Mouse (Mus musculus) limb, embryonic 14.5 days (tissue): ENCODE data around the gene Gsdma2. TPM values are rescaled to one million over a fixed set of nuclear protein-coding genes. Genes with fewer than 3 reads are reported as not detected.
A peak's percentile ranks its signal among the peaks of the same experiment; 100 is the strongest.
"Not testable (repeated sequence)": the region's sequence is repeated elsewhere in the genome, so short reads cannot be mapped to it uniquely, and the experiment has no call there.

Experiments used
- ATAC-seq: fragments of 200-750 bp; cut with Nextera tagmentation; 2 replicates; pipeline ENCODE4 v1.8.0; 2017; ENCODE audit warnings: low read depth, moderate number of reproducible peaks, moderate TSS enrichment; ENCODE audit not compliant: low FRiP score
- DNase-seq: peaks from one replicate; pipeline ENCODE4 v3.0.0-alpha.2; 2015; ENCODE audit warnings: low spot score
- H3K27ac ChIP-seq: fragments of 300-500 bp; sonication (generic); replicated peaks from 2 replicates; pipeline ENCODE4 v1.5.1; 2014; ENCODE audit warnings: low read depth, mild to moderate bottlenecking, low read length, moderate library complexity, mixed read lengths
- H3K27me3 ChIP-seq: fragments of 300-500 bp; sonication (generic); 2 replicates; pipeline ENCODE4 v1.6.1; 2014; ENCODE audit warnings: low read length, mixed read lengths; ENCODE audit not compliant: control insufficient read depth, insufficient read depth
- H3K36me3 ChIP-seq: fragments of 300-500 bp; sonication (generic); 2 replicates; pipeline ENCODE4 v1.6.1; 2014; ENCODE audit warnings: mild to moderate bottlenecking, low read length, moderate library complexity, mixed read lengths; ENCODE audit not compliant: control insufficient read depth, insufficient read depth
- H3K4me1 ChIP-seq: fragments of 300-500 bp; sonication (generic); 2 replicates; pipeline ENCODE4 v1.6.1; 2014; ENCODE audit warnings: antibody characterized with exemption, low read length, mixed read lengths; ENCODE audit not compliant: control insufficient read depth, insufficient read depth
- H3K4me2 ChIP-seq: fragments of 300-500 bp; sonication (generic); replicated peaks from 2 replicates; pipeline ENCODE4 v1.6.1; 2014; ENCODE audit warnings: low read depth, mild to moderate bottlenecking, low read length, moderate library complexity; ENCODE audit not compliant: severe bottlenecking
- H3K4me3 ChIP-seq: fragments of 300-500 bp; sonication (generic); replicated peaks from 2 replicates; pipeline ENCODE4 v1.5.1; 2014; ENCODE audit warnings: low read length
- H3K9ac ChIP-seq: fragments of 300-500 bp; sonication (generic); 2 replicates; pipeline ENCODE4 v1.6.1; 2014; ENCODE audit warnings: mild to moderate bottlenecking, low read depth, low read length, moderate library complexity; ENCODE audit not compliant: severe bottlenecking
- H3K9me3 ChIP-seq: fragments of 300-500 bp; sonication (generic); 2 replicates; pipeline ENCODE4 v1.6.1; 2016; ENCODE audit warnings: low read length; ENCODE audit not compliant: control insufficient read depth
- POLR2A ChIP-seq: fragments of 200-500 bp; IDR thresholded peaks from 2 replicates; pipeline ENCODE4 v1.8.0; 2012; ENCODE audit warnings: inconsistent platforms, mild to moderate bottlenecking, moderate library complexity, borderline replicate concordance; ENCODE audit not compliant: insufficient read depth, insufficient read length; ENCODE audit errors: extremely low read depth
- WGBS: fragments of 180-500 bp; shearing (Covaris S2); extraction: QIAGEN DNeasy Blood & Tissue Kit; methylation state at CpG from one replicate; pipeline ENCODE4 v1.1.7; 2014; 5-methylcytosine and 5-hydroxymethylcytosine counted together
- polyA plus RNA-seq, 2 experiments: library from polyadenylated mRNA; depleted of rRNA in 1 of 2; stranded (reverse) in 1 of 2; unstranded in 1 of 2; fragments of >200 nt; fragmentation: Nextera tagmentation in 1 of 2; extraction: Ambion mirVana in 1 of 2; gene quantifications; 2 replicates each; pipeline versions ENCODE4 v1.2.1 to v1.2.3; 2012 to 2014

Gene Gsdma2
- polyA plus RNA-seq, 2 experiments = not detected

DNA sequence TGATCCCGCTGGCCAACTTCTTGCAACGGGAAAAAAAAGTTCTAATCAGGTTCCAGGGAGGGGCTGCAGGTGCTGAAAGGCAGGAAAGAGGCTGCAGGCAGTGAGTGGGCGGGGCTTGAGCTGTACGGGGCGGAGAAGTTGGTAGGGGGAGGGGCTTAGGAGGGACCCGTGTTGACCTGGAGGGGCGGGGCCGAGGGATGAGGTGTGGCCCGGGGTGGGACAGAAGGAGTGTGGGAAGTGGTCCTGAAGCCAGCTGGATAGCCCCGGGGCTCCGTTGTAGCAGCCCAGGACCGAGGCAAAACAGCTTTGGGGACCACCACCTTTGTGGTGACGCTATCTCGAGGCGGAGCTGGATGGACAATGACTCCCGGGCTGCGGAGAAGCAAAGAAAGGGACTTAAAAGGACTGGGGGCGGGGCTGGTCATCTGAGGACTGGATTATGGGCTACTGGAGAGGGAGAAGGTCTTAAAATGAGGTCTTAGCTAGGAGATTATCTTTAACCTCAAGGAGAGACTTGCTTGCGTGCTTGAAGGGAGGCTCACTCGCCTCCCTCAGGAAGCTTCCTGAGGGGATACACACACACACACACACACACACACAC, 44.4 kb upstream of the Gsdma2 start:
- H3K9me3 ChIP-seq = no peaks in the 10 kb centered on the region
- under 1% methylated on average over 20 of the region's 20 CpGs for WGBS
- peak overlapping the region; percentile 44 for H3K4me2 ChIP-seq
- peak overlapping the region; percentile 24 for H3K4me3 ChIP-seq
- H3K27me3 ChIP-seq = peaks cover 8% of the 10 kb centered on the region; the same call in 1 of the 2 replicates
- TF ChIP-seq POLR2A = no peak
- DNase-seq = no peak
- H3K9ac ChIP-seq = no peak overlapping the region
- peaks cover 9% of the 10 kb centered on the region for H3K4me1 ChIP-seq
- no peaks in the 10 kb centered on the region for H3K36me3 ChIP-seq
- ATAC-seq = 0 out of 2 replicates have a peak, but pooled peaks have one; percentile 37
- no peak overlapping the region for H3K27ac ChIP-seq

DNA sequence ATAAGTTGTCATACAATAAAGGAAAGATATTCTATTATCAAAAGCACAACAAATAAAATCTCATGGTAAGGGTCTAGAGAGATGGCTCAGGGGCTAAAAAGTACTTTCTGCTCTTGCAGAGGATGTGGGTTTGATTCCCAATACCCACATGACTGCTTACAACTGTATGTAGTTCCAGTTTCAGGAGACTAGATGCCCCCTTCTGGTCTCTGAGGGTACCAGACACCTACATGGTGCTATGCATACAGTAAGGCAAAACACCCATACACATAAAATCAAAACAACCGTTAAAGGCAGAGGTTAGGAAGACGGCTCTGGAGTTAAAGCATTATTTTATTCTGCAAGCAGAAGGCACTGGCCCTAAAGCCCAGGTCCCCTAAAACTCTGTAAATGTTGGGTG, 42.6 kb upstream of the Gsdma2 start:
- Histone ChIP-seq H3K4me3 (no peak overlapping the region), H3K27ac (no peak overlapping the region), H3K9me3 (no peaks in the 10 kb centered on the region), H3K4me2 (no peak overlapping the region), H3K27me3 (peaks cover 2% of the 10 kb centered on the region; the same call in 1 of the 2 replicates), H3K4me1 (peaks cover 5% of the 10 kb centered on the region; the same call in 1 of the 2 replicates), H3K9ac (no peak overlapping the region), H3K36me3 (no peaks in the 10 kb centered on the region)
- ATAC-seq (no peak), DNase-seq (no peak)
- WGBS = 84% methylated on average over 2 of the region's 2 CpGs
- no peak for TF ChIP-seq POLR2A

DNA sequence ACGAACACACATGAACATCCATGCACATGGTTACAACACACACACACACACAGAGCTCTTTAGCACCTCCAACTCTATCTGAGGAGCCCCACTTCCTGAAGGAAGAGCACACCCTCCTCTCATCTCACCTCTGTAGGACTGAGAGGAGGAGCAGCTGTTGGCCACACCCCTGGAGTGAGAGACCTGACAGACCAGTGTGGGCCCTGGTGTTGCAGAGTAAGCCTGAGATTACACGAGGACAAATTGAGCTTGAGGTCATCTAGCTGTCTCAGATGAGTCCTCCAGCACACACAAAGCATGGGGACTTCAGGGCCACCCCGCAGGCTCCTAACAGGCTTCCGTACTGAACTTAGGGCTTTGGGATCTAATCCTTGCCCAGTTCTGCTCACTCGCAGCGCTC, 41.6 kb upstream of the Gsdma2 start:
- not testable (repeated sequence) for DNase-seq, H3K4me1 ChIP-seq, H3K9me3 ChIP-seq, H3K27ac ChIP-seq, ATAC-seq, H3K4me2 ChIP-seq, H3K27me3 ChIP-seq, H3K36me3 ChIP-seq, H3K9ac ChIP-seq, H3K4me3 ChIP-seq
- WGBS = 62% methylated on average over 6 of the region's 6 CpGs

DNA sequence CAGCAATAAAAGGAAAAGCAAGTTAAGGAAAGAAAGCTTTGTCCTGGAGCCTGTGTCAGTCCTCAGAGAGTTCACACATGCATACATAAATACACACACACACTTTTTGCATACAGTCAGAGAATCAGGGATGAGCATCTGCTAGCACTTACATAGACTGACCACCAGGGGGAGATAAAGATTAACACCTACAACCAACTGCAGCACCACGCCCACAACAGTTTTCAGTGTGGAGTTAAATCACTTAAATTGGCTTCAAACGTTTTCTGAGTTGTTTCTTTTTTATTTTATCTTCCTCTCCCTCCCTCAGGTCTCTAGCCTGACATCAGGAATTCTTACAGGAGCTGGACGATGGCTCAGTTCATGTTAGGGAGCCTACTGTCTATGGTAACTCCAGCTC, 39.8 kb upstream of the Gsdma2 start:
- Histone ChIP-seq H3K4me2 (no peak overlapping the region), H3K4me3 (no peak overlapping the region), H3K27me3 (no peaks in the 10 kb centered on the region), H3K9me3 (no peaks in the 10 kb centered on the region), H3K9ac (no peak overlapping the region), H3K36me3 (no peaks in the 10 kb centered on the region), H3K27ac (no peak overlapping the region), H3K4me1 (peaks cover 5% of the 10 kb centered on the region; the same call in 1 of the 2 replicates)
- ATAC-seq = no peak
- WGBS = 5% methylated on average over 3 of the region's 3 CpGs
- peak; percentile 77 for DNase-seq
- no peak for TF ChIP-seq POLR2A

DNA sequence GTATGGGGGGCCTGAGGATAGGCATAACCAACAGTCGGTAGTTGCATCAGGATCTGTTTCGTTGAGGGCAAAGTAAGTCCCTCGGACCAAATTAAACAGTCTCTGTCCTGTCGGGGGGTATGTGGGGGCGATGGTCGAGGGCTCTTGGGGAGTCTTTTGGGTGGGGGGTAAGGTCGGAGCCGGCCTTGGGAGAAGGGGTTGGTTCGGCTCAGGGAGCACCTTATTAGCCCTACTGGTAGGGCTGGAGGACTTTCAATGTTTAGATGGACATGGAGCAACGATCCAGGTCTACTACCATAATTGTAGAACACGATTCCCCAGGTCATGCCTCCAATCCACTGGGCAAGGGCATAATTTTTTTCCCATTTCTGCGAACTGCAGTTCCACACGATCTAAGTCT, 25.8 kb upstream of the Gsdma2 start:
- 92% methylated on average over 13 of the region's 13 CpGs for WGBS
- Histone ChIP-seq H3K36me3 (no peaks in the 10 kb centered on the region), H3K4me2 (no peak overlapping the region), H3K4me3 (no peak overlapping the region), H3K9me3 (no peaks in the 10 kb centered on the region), H3K27ac (no peak overlapping the region), H3K9ac (no peak overlapping the region), H3K4me1 (no peaks in the 10 kb centered on the region), H3K27me3 (no peaks in the 10 kb centered on the region)
- no peak for DNase-seq
- ATAC-seq = no peak
- TF ChIP-seq POLR2A = no peak

DNA sequence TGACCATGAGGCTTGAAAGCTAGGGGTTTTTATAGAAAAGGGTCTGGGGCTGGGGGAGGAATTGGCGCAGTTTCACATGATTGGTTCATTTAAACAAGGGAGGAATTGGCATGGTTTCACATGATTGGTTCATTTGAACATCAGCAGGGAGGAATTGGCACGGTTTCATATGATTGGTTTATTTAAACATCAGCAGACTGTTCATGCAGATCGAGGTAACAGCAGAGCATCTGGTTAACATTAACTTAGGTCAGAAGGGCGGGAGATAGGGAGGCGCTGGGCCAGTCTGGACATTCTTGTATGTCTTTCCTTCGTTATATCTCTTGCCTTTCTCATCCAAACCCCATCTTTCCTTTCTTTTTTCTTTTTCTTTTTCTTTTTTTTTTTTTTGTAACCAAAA, 22.6 kb upstream of the Gsdma2 start:
- H3K4me1 ChIP-seq, H3K4me2 ChIP-seq, H3K4me3 ChIP-seq, H3K27me3 ChIP-seq, H3K9me3 ChIP-seq, ATAC-seq, H3K9ac ChIP-seq, DNase-seq, H3K36me3 ChIP-seq, H3K27ac ChIP-seq: not testable (repeated sequence)
- 83% methylated on average over 6 of the region's 6 CpGs for WGBS

DNA sequence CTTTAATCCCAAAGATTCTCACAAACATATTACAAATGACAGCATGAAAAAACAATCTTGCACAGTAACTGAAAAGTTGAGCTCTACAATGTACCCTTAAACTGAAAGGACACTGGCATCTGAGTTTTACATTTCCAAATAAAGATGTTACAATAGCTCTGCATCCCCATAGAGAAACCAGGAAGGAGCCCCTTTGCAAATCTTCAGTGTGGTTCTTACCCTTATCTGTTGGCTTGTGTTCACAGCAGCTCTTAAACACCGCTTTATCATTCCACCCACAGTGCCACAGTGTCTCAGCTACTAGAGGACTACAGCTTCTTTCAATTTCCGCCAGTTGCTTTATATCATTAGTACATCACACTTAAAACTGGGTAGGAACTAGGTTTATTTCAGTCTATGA, 22.2 kb upstream of the Gsdma2 start:
- DNase-seq, H3K27ac ChIP-seq: not testable (repeated sequence)
- WGBS = 86% methylated on average over 2 of the region's 2 CpGs

More for the DNA sequence above, 22.2 kb upstream of the Gsdma2 start:
- not testable (repeated sequence) for H3K4me3 ChIP-seq, ATAC-seq, H3K9me3 ChIP-seq, H3K36me3 ChIP-seq, H3K4me2 ChIP-seq, H3K4me1 ChIP-seq, H3K27me3 ChIP-seq, H3K9ac ChIP-seq
